Mouse (Mus musculus): ENCODE measurements around the gene Cep85l.

The Cep85l gene

DNA sequence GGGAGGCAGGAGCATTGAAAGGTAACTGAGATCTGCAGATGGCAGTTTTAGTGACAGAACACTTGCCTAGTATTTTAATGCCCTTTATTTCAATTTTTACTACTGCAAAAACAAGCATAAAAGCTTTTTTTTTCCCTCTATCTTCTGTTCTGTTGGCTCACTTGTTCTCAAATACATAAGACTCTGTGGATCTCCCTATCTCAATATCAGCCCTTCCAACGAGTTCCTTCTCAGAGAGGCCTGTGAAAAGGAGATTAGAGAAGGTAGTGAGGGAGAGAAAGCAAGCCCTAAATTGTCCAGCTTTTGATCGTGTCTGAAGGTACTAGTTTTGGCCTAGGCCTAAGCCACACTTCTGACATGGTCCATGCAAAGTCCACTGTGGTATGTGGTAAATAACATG is 150.6 kb downstream of the Cep85l start:
- DNase-seq (ENCODE audit: extremely low spot score, low read depth, low spot score): no peak
